Mouse (Mus musculus) hindbrain, postnatal 0 days (tissue): ENCODE data around the gene Il17d. TPM values are rescaled to one million over a fixed set of nuclear protein-coding genes. Genes with fewer than 3 reads are reported as not detected.
A peak's percentile ranks its signal among the peaks of the same experiment; 100 is the strongest.

Experiments used
- ATAC-seq: fragments of 200-750 bp; cut with Nextera tagmentation; 2 replicates; pipeline ENCODE4 v1.8.0; 2017; ENCODE audit warnings: mild to moderate bottlenecking, moderate TSS enrichment, moderate library complexity
- DNase-seq: peaks from one replicate; pipeline ENCODE4 v3.0.0-alpha.2; 2015; ENCODE audit warnings: low spot score
- H3K27ac ChIP-seq: fragments of 300-500 bp; sonication (generic); 2 replicates; pipeline ENCODE4 v1.5.1; 2014; ENCODE audit warnings: mild to moderate bottlenecking
- H3K27me3 ChIP-seq: fragments of 300-500 bp; sonication (generic); 2 replicates; pipeline ENCODE4 v1.6.1; 2014; ENCODE audit warnings: low read length, mixed read lengths; ENCODE audit not compliant: insufficient read depth
- H3K36me3 ChIP-seq: fragments of 300-500 bp; sonication (generic); 2 replicates; pipeline ENCODE4 v1.6.1; 2014; ENCODE audit warnings: low read length, mixed read lengths; ENCODE audit not compliant: insufficient read depth
- H3K4me1 ChIP-seq: fragments of 300-500 bp; sonication (generic); 2 replicates; pipeline ENCODE4 v1.6.1; 2014; ENCODE audit warnings: antibody characterized with exemption, low read length, mixed read lengths; ENCODE audit not compliant: insufficient read depth
- H3K4me2 ChIP-seq: fragments of 300-500 bp; sonication (generic); 2 replicates; pipeline ENCODE4 v1.6.1; 2014; ENCODE audit warnings: low read depth, mild to moderate bottlenecking, low read length, moderate library complexity, mixed read lengths
- H3K4me3 ChIP-seq: fragments of 300-500 bp; sonication (generic); 2 replicates; pipeline ENCODE4 v1.5.1; 2014; ENCODE audit warnings: low read length
- H3K9ac ChIP-seq: fragments of 300-500 bp; sonication (generic); replicated peaks from 2 replicates; pipeline ENCODE4 v1.6.1; 2014; ENCODE audit warnings: mild to moderate bottlenecking, low read length, moderate library complexity, mixed read lengths
- H3K9me3 ChIP-seq: fragments of 300-500 bp; sonication (generic); 2 replicates; pipeline ENCODE4 v1.6.1; 2016; ENCODE audit warnings: low read length, mixed read lengths
- CTCF ChIP-seq: IDR thresholded peaks from 2 replicates; pipeline ENCODE4 v1.5.1; 2016; ENCODE audit warnings: antibody characterized with exemption, control low read depth, low read depth
- WGBS: fragments of 180-500 bp; shearing (Covaris S2); extraction: QIAGEN DNeasy Blood & Tissue Kit; methylation state at CpG from one replicate; pipeline ENCODE4 v1.1.7; 2014; 5-methylcytosine and 5-hydroxymethylcytosine counted together
- polyA plus RNA-seq: library from polyadenylated mRNA; unstranded; fragments of >200 nt; fragmentation: Nextera tagmentation; extraction: Ambion mirVana; gene quantifications from 2 replicates; pipeline ENCODE4 v1.2.1, GENCODE M21; 2015
- total RNA-seq: library from RNA; depleted of rRNA; stranded (reverse); fragments of >200 nt; gene quantifications from 2 replicates; pipeline ENCODE4 v1.2.3, GENCODE M21; 2014; rRNA removed

Gene Il17d
- total and polyA plus RNA-seq, 2 experiments from 2014 or later, result 6.1 to 35.8 TPM

- Histone ChIP-seq H3K27me3 (no peaks in the 10 kb centered on the region), H3K9ac (no peak overlapping the region), H3K9me3 (no peaks in the 10 kb centered on the region), H3K4me3 (no peak overlapping the region), H3K4me2 (no peak overlapping the region), H3K27ac (no peak overlapping the region), H3K36me3 (no peaks in the 10 kb centered on the region), H3K4me1 (no peaks in the 10 kb centered on the region)
- DNase-seq (no peak), ATAC-seq (no peak)
- WGBS, result 90% methylated on average over 1 of the region's 1 CpGs
- no peak for TF ChIP-seq CTCF
These were observed 32.3 kb downstream of the Il17d start for GRCm38 (mm10) chr14:57556922-57557321.

- Histone ChIP-seq H3K4me3 (no peak overlapping the region), H3K9me3 (no peaks in the 10 kb centered on the region), H3K36me3 (no peaks in the 10 kb centered on the region), H3K4me2 (no peak overlapping the region), H3K4me1 (no peaks in the 10 kb centered on the region), H3K27me3 (no peaks in the 10 kb centered on the region), H3K9ac (no peak overlapping the region), H3K27ac (no peak overlapping the region)
- 90% methylated on average over 6 of the region's 6 CpGs for WGBS
- no peak for TF ChIP-seq CTCF
- DNase-seq (no peak), ATAC-seq (no peak)
These were observed 41.0 kb downstream of the Il17d start for GRCm38 (mm10) chr14:57565626-57566025.

GRCm38 (mm10) chr14:57571155-57572133, 46.9 kb downstream of the Il17d start, which contains the start of gene Eef1akmt1:
Gene Eef1akmt1 (minus strand): TSS chr14:57571612.
- Histone ChIP-seq H3K9me3 (no peaks in the 10 kb centered on the region), H3K36me3 (no peaks in the 10 kb centered on the region), H3K27me3 (no peaks in the 10 kb centered on the region), H3K9ac (peak within 1 kb of the TSS; percentile 48), H3K4me3 (peak within 1 kb of the TSS; percentile 50), H3K4me1 (no peaks in the 10 kb centered on the region), H3K27ac (peak within 1 kb of the TSS; percentile 68; the same call in 1 of the 2 replicates), H3K4me2 (peak within 1 kb of the TSS; percentile 62)
- WGBS, result 9% methylated on average over 35 of the region's 35 CpGs
- DNase-seq (peak; percentile 97), ATAC-seq (peak; percentile 100)
- no peak for TF ChIP-seq CTCF

- no peak for ATAC-seq
- H3K27me3 ChIP-seq, result no peaks in the 10 kb centered on the region
- DNase-seq, result no peak
- H3K4me1 ChIP-seq, result no peaks in the 10 kb centered on the region
- no peaks in the 10 kb centered on the region for H3K9me3 ChIP-seq
- no peak overlapping the region for H3K9ac ChIP-seq
- no peak overlapping the region for H3K4me3 ChIP-seq
- no peak overlapping the region for H3K4me2 ChIP-seq
- no peak for TF ChIP-seq CTCF
- H3K27ac ChIP-seq, result no peak overlapping the region
- H3K36me3 ChIP-seq, result no peaks in the 10 kb centered on the region
- 86% methylated on average over 6 of the region's 6 CpGs for WGBS
These were observed 50.4 kb downstream of the Il17d start for GRCm38 (mm10) chr14:57574792-57575587.

GRCm38 (mm10) chr14:57576364-57577060, 51.9 kb downstream of the Il17d start:
- no peak for DNase-seq
- Histone ChIP-seq H3K4me1 (no peaks in the 10 kb centered on the region), H3K36me3 (peaks cover 1% of the 10 kb centered on the region), H3K27me3 (no peaks in the 10 kb centered on the region), H3K4me2 (no peak overlapping the region), H3K9ac (no peak overlapping the region), H3K4me3 (no peak overlapping the region), H3K9me3 (no peaks in the 10 kb centered on the region), H3K27ac (no peak overlapping the region)
- WGBS, result 93% methylated on average over 2 of the region's 2 CpGs
- TF ChIP-seq CTCF, result no peak
- ATAC-seq, result no peak

- WGBS, result 94% methylated on average over 3 of the region's 3 CpGs
- no peak for ATAC-seq
- Histone ChIP-seq H3K4me2 (no peak overlapping the region), H3K4me1 (no peaks in the 10 kb centered on the region), H3K9ac (no peak overlapping the region), H3K27ac (no peak overlapping the region), H3K36me3 (peaks cover 57% of the 10 kb centered on the region), H3K9me3 (no peaks in the 10 kb centered on the region), H3K4me3 (no peak overlapping the region), H3K27me3 (no peaks in the 10 kb centered on the region)
- TF ChIP-seq CTCF, result no peak
- DNase-seq, result no peak
These were observed 67.3 kb downstream of the Il17d start for GRCm38 (mm10) chr14:57591830-57592229.

Other genes with a start within 250 kb of the Il17d start
- 13.3 and 16.0 TPM in 2 replicates for gene Cryl1, start 126.2 kb upstream of the Il17d start, total RNA-seq
- gene Cryl1, start 126.2 kb upstream of the Il17d start, polyA plus RNA-seq, result 19.2 and 19.3 TPM in 2 replicates
- 15.2 and 16.7 TPM in 2 replicates for gene Ift88, start 100.7 kb upstream of the Il17d start, total RNA-seq
- gene Ift88, start 100.7 kb upstream of the Il17d start, polyA plus RNA-seq, result 16.3 and 18.4 TPM in 2 replicates
- 21.6 and 32.9 TPM in 2 replicates for gene Eef1akmt1, start 46.8 kb downstream of the Il17d start, total RNA-seq
- gene Eef1akmt1, start 46.8 kb downstream of the Il17d start, polyA plus RNA-seq, result 69.9 and 71.2 TPM in 2 replicates
- gene Xpo4, start 140.7 kb downstream of the Il17d start, total RNA-seq, result 10.1 and 13.3 TPM in 2 replicates
- 11.9 and 12.4 TPM in 2 replicates for gene Xpo4, start 140.7 kb downstream of the Il17d start, polyA plus RNA-seq
- 0.16 and 6.4 TPM in 2 replicates for gene Gm49361, start 221.3 kb downstream of the Il17d start, total RNA-seq
- gene Gm49361, start 221.3 kb downstream of the Il17d start, polyA plus RNA-seq, result not detected in 2 replicates
- 6.4 and 14.1 TPM in 2 replicates for gene Lats2, start 233.6 kb downstream of the Il17d start, total RNA-seq
- gene Lats2, start 233.6 kb downstream of the Il17d start, polyA plus RNA-seq, result 5.8 and 6.2 TPM in 2 replicates